Mouse (Mus musculus): ENCODE results near the gene Kcnc2.
A peak's percentile ranks its signal among the peaks of the same experiment; 100 is the strongest.
"Not testable (repeated sequence)": the region's sequence is repeated elsewhere in the genome, so short reads cannot be mapped to it uniquely, and the experiment has no call there.

The Kcnc2 gene

DNA sequence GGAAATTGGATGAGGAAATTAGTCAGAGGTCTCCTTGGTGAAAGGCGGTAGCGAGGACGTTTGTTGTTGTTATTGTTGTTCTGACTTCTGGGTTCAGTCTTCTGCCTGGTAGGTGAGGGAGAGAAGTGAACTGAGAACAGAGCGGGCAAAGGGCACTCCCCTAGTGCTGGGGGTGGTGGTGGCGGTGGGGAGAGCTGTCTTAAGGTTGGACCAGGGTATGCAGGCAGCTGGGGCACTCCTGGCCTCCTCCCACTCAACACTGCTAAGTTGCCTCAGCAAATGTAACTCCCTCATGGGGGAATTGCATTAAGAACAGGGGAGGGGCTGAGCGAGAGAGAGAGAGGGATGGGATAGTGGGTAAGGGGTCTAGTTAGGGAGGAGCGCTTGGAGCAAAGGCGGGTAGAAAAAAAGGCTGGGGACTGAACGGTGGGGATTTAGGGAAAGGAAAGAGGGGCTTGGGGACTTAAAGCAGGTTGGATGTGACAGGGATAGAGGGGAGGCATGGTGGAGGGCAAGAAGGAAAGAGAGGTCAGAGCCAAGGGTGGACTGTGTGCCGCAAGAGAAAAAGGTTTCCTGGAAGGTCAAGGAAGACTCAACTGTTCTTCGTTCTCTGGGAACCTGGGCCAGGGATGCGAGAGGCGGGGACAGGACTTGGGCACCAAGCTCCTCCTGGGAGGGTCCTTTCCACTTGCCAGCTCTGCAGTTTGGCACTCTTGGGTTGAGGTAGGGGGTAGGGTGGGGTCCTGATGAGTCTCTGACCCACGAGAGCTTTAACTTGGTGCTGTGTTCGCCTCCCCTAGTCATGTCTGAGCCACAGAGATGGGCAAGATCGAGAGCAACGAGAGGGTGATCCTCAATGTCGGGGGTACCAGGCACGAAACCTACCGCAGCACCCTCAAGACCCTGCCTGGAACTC, at the start of gene Kcnc2:
TSS of gene Kcnc2 (plus strand) at position 235 of the 916 bp plus-strand sequence.
- peak; percentile 55 for DNase-seq (ENCODE audit: low spot score)

DNA sequence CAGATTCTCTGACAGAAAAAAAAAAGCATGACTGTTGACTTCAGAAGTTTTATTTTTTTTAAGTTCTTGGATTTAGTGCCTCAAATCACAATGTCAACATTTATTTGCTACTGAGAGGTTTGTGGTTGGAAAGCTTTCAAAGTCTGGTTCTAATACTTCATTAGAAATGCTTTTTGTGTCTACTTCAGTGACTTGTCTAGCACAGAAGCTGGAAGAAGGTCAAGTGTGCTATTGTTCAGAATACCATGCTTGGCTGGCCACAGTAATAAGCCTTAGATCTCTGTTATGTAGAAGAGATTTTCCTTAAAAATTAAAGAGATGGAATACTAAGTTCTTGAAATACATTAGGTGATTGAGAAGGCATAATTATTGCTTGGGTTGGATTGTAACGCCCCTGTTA, 43.8 kb upstream of the Kcnc2 start:
- DNase-seq (ENCODE audit: low spot score): no peak

DNA sequence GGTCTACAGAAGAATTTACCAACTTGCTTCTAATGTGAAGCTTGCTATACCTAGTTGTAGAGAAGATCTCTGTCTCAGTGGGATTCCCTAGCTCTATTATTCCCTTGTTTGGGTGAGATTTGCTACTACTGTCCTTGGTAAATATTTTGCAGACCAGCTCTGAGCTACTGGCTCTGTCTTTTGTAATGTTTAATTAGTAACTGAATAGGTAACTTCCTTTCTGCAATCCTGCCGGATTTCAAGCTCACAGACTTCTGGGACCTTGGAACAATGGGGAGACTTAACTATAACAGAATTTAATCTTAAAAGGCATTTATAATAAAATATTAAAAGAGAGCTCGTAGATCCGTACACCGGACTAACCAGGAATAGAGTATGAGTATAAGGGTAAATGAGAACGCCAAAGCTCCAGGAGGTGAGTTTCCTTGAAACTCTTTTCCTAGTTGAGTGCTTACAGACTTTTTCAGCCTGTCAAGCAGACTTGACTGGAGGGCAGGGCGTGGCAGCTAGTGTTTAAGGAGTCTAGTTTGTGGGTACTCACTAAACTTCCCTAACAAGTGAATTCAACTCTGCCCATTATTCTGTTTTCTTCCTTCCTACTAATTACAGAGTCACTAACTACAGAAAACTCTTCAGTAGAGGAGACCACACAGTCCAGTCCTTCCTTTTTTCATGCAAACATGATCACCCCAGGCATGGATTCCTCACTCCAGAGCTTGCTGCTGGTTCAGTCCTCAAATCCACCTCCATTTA, 41.7 kb upstream of the Kcnc2 start:
- DNase-seq (ENCODE audit: low spot score): not testable (repeated sequence)

DNA sequence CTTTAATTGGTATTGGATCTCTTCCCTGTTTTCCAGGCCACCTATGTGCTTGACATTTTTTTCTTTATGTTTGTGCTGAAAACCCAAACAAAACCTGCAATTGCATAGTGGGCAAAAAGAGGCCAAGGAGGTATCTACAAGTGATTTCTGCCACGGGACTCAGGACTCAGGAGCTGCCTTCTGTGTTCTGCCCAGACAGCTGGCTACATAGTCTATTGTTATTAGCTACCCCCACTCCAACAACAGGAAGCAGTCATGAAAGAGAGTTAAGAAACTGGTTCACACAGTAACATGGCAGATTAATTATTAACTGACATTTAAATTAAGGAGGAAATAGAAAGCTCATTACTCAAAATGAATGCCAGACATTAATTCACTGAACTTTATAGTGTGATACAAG, 38.2 kb upstream of the Kcnc2 start:
- peak; percentile 28 for DNase-seq (ENCODE audit: low spot score)

DNA sequence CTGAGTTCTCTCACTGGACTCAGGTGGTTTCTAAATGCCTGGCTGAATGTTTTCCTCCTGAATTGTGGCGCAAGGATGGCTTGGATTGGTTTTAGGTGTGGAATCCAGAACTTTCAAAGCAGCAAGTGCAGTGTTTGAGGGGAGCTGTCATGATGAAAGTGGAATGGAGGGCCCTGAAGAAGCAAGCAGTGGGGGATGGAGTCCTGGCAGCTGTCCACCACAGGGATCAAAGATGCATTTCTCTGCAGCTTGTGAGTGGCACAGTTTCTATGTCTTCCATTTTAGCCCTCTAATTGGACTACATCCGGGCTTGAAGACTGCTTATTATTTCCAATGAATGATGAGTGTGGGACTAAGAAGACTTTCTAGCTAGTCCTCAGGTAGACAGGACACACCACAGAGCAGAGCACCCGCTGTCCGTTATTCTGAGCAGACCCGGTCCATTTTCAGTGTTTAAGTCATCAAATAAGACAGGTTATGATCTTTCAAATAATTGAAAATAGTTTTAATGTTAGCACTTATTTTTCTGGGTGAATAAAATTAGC, 35.5 kb upstream of the Kcnc2 start:
- peak; percentile 19 for DNase-seq (ENCODE audit: low spot score)

DNA sequence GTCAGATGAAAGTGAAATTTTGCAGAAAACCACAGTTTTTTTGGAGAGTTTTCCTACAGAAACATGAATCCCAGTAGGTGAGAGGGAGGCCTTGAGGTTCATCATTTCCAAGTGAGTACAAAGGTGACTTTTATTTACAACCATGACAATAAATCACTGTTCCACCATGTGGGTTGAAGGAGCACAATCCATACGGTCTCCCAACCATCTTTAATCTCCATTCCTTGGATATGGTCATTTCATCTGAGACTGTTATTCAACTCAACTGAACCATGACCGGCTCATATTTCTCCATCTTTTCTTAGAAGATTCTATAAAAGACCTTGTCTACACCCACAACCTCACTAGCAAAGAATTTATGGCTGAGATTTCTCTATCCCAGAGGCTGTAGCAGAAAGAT, 22.6 kb upstream of the Kcnc2 start:
- no peak for DNase-seq (ENCODE audit: low spot score)

DNA sequence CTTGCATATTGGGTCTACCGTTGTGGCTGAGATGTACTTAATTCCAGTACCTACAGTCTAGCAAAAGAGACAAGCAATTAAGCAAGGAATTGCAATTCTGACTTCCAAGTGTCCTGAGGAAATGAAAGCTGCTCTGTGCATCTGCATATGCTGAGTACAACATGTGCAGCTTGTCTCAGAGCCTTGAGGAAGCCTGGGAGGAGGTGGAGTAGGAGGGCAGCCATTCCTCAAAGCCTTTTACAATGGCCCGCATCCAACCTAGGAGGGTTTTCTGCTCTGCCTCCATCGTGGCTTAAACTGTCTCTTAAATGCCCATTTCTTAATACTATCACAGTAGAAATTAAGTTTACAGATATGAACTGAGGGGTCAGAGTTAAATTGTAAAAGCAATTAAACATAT, 7.5 kb upstream of the Kcnc2 start:
- no peak for DNase-seq (ENCODE audit: low spot score)

DNA sequence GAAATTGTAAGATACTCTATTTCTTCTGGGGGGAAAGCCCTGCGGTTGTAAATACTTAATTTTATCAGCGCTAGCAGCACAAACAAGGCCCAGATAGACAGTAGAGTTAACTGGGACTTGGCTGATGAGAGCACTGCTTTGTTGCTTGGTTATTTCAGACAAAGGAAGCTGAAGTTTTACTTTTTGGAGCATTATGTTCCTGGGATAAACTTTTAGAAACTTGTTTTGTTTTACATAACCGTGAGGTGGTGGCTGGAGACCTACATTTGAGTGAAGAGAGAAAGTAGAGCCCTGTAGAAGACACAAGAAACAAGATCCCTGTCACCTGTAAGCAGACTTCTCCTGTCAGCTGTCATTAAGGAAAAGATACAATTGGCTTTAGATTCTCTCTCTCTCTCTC, 1.4 kb upstream of the Kcnc2 start:
- no peak for DNase-seq (ENCODE audit: low spot score)

DNA sequence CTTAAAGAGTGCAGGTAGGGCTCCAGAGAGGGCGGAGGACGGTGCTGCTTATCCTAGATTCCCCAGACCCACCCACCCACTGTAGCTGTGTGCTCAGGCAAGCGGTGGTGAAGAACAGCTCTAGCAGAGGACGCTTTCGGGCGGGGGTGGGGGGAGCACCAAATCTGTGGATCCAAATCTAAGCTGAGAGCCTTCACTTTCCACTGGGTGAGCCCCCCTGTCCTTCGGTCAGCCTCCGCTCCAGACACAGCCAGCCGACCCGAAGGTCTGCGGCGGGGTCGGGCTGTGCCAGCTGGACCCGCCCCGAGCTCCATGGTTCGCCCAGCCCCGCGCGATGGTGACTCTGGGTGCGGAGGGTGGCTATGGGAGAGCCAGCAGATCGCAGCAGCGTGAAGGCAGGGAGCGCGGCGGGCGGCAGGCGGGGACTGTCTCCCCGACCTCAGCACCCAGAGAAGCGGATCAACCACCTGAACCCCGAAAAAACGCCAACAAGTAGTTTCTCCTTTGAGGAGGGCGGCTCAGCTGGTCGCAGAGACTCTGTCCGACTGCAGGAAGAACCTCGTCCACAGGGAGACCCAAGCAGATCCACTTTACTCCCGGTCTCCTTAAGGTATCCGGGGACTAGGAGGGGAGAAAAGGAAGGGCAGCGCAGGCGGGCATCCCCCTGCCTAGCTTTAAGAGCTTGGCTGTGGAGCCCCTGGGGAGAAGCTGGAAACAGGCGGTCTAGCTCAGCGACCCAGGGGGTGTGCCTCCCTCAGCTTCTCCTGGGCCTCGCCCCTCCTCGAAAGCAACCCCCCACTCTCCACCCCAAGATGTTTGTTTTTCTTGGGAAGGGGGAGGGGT, 761 bp upstream of the Kcnc2 start:
- peak; percentile 58 for DNase-seq (ENCODE audit: low spot score)

DNA sequence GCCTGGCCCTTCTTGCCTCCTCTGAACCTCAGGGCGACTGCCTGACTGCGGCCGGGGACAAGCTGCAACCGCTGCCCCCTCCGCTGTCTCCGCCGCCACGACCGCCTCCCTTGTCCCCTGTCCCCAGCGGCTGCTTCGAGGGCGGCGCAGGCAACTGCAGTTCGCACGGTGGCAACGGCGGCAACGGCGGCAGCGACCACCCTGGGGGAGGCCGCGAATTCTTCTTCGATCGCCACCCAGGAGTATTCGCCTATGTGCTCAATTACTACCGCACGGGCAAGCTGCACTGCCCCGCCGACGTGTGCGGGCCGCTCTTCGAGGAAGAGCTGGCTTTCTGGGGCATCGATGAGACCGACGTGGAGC, 863 bp downstream of the Kcnc2 start:
- DNase-seq (ENCODE audit: low spot score): peak; percentile 64

DNA sequence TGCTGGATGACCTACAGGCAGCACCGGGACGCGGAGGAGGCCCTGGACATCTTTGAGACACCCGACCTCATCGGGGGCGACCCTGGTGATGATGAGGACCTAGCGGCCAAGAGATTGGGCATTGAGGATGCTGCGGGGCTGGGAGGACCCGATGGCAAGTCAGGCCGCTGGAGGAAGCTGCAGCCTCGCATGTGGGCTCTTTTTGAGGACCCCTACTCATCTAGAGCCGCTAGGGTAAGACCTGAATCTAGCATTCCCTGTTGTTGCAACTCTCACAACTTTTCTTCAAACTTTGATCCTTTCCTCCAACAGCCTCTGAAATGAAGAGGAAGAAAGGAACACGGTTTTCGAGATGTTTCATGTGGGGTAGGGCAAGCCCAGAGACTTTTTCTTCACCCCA, 1.2 kb downstream of the Kcnc2 start:
- DNase-seq (ENCODE audit: low spot score): no peak

DNA sequence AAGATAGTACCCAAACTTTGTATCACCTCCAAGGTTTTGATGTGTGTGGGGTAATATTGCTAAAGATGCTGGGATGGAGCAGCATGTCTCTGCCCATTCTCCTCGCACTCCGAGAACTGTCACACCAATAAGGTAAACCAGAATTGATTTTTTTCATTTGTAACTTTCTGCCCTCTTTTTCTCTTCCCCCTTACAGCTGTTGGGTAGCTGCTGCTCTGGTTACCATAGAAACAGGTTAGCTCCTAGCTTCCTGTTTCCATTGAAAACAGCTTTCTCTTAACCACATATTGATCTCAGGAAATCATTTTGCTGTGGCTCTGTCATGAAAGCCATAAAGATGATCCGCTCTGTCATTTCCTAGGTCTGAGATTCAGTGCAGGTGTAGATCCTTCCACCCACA, 7.1 kb downstream of the Kcnc2 start:
- DNase-seq (ENCODE audit: low spot score): no peak

DNA sequence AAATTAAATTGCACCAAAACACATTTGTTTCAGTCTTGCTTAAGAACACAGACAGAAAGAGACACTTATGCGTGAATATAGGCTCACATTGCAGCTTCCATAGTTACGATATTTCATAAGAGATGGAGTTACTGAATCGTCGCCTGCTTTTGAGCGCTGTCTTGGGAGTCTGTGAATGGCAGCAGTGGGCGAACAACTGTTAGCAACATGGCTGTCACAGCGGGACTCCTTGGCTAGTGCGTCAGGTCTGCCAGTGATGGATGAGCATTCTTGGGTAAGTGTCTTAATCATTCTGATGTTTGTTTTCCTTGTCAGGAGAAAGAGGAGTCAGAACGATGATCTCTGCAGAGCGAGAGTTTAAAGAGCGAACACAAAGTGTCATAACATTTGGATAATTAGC, 44.2 kb downstream of the Kcnc2 start:
- peak; percentile 30 for DNase-seq (ENCODE audit: low spot score)

DNA sequence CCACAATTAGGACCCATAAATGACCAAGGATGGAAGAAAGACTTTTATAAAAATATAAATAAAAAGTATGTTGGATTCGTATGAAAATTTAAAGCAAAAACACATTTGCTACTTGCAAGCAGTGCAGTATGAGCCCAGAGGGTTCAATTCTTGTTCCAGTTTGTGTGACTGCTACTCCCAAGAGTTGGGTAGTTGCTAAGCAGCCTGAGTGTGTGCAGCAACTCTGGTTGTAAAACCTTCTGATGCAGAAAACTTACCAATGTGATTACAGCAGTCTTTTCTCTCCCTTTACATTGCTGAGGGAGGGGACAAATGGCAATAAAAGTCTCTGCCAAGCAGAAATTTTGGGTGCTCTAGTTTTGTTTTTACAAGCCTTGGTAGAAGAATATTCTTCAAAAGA, 46.9 kb downstream of the Kcnc2 start:
- DNase-seq (ENCODE audit: low spot score): no peak

DNA sequence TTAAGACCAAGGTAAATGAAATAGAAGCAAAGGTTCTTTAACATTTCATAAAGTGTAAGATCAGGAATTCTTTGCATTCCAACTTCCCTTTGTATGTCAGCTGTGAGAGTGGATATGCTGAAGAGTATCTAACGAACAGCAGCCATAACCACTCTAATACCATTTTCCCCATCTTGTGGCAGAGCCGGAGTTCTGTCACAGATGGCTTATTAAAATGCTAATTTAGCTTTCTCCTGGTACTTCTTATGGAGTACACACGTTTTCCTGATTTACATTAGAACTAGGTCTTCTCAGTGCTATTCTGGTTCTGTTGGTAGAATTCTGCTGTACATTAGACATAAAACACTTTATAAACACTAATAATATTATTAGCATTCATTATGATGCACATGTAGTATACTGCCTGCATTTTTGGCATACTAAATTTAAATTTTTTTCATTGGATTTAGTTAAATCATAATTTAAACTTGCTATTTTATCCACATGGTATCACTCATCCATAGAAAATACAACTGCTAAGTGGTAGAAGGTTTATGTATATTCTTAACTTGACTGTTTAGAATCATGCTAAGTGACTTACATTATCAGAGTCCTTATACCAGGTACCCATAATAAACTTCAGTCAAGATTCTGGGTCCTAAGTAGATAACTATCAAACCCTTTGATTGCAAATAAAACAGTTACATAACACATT, 86.9 kb downstream of the Kcnc2 start:
- no peak for DNase-seq (ENCODE audit: low spot score)

DNA sequence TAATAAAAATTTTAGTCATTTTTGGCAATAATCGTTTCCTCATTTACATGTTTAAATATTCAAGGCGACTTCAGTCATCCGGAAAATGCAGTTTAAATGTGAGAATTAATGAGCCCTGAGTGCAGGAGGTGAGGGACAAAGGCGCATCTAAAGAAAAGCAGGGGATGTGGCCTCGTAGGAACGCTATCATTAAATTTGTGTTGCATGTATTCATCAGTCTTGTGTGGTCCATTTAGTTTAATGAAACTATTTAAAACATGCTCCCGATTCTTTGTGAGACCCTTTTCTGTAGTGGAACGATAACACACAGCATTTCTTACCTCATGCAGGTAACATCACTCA, 87.4 kb downstream of the Kcnc2 start:
- DNase-seq (ENCODE audit: low spot score): no peak

DNA sequence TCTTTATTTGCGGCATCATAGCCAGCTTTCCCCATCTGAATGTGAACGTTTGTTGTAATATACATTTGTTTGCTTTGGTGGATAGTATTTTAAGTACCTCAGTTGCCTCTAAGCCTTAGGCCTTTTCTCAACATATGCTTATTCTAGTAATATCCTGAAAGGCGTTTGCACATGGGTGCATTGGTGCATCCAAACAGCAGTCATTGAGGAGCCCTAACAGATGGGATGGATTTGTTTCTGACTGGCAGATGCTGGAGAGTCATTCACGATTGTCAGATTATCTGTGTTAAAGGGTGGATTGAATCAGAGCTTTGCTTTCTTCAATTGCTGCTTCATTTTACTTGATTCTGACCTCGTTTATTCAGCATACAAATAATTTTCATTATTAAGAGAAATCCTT, 89.8 kb downstream of the Kcnc2 start:
- no peak for DNase-seq (ENCODE audit: low spot score)

DNA sequence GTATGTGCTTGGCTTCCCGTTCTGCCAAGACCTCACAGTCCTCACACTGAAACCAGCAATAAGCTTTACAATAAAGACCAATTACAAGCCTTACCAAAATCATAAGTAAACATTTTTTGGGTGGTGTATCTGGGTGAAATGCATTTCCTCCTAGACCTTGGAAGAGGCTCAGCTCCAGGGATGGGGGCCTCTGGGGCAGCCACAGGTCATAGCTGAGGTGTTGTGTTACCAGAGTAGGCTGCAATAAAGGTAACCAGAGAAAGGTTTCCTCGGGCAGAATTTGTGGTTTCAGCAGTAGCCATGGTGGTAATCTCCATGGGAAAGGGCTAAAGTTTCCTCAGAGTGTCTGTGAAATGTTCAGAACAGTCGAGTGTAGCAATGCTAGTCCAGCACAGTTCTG, 97.4 kb downstream of the Kcnc2 start:
- DNase-seq (ENCODE audit: low spot score): no peak

DNA sequence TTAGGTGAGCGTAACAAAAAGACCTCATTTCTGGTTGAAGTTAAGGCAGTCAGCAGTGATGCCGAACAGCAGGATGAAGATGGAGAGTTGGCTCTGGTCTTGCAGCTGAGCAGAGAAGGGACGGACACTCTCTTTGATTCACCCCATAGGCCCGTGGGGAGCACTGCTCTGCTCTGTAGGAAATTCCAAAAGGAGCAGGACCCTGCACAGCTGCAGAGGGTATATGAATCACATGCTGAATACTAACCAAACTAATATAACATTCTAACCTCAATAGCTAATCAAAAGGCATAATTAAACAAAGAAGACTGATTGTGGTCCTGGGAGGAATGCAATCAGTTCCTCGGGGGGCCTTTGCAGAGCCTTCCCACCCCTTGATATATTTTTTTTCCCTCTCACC, 106.2 kb downstream of the Kcnc2 start:
- no peak for DNase-seq (ENCODE audit: low spot score)

DNA sequence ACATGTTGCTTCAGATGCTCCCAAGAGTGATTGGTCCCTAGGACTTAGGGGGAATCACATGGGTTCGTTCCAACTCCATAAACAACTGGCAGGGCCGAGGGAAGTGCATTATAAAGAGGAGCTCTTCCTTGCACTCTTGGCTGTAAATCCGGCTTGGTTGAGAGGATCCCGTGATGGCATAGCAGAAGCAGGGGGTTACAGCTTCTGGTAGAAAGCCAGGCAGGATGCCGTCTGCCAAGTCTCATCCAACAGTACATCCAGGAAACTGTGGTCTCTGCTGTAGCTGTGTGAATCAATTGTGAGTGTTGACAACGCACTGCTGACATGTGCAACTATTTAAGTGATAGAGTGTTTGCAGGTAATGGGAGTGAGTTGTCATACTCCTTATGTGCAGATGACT, 107.5 kb downstream of the Kcnc2 start:
- no peak for DNase-seq (ENCODE audit: low spot score)

DNA sequence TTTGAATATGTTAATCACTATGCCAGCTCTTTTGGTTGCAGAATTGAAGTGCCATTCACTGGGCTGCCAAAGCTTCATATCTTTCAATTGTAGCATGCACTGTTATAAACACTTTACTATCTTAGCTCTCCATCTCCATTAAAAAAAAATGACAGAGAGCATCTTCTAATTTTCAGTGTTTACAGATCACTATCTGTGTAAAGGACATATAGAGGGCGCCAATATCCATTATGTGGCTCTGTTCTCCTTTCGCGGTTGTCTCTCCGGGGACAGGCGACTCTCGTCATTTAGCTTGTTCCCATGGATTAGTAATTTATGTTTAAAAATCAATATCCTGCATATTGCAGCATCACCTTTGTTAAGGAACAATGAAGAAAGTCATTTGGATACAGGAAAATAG, 109.7 kb downstream of the Kcnc2 start:
- DNase-seq (ENCODE audit: low spot score): no peak
